ENCODE assay signal across 26 mouse cellular contexts in genomic region chr15:18556457-18556856, GRCm38 (mm10).
DNase-seq lines count a peak whose midpoint lies in the region; ATAC-seq lines count a peak whose summit lies in the region.
"Had no signal": no experiment of that assay in that cellular context is flagged by ENCODE, and none has a peak within 500 bp of the region (broad histone marks: within the 10 kb centered on the region; RNA-seq: fewer than 3 reads in every experiment).

No protein-coding gene starts in this region.

- H3K9ac ChIP-seq in neural tube, embryonic 11.5 days (ENCODE audit: low read length) = no peak overlapping the region
- no peak overlapping the region for H3K9ac ChIP-seq in neural tube, embryonic 13.5 days
- H3K9ac ChIP-seq: embryonic facial prominence, embryonic 12.5 days; embryonic facial prominence, embryonic 15.5 days; forebrain, embryonic 13.5 days; heart, embryonic 13.5 days had no signal

- no peaks in the 10 kb centered on the region for H3K27me3 ChIP-seq in neural tube, embryonic 11.5 days (ENCODE audit: control insufficient read depth, insufficient read depth, low read length)
- no peaks in the 10 kb centered on the region for H3K27me3 ChIP-seq in neural tube, embryonic 13.5 days
- H3K27me3 ChIP-seq: embryonic facial prominence, embryonic 12.5 days; embryonic facial prominence, embryonic 15.5 days; forebrain, embryonic 13.5 days; heart, embryonic 13.5 days had no signal

- no peaks in the 10 kb centered on the region for H3K9me3 ChIP-seq in neural tube, embryonic 11.5 days (ENCODE audit: control insufficient read depth, low read length)
- no peaks in the 10 kb centered on the region for H3K9me3 ChIP-seq in neural tube, embryonic 13.5 days
- H3K9me3 ChIP-seq: embryonic facial prominence, embryonic 12.5 days; embryonic facial prominence, embryonic 15.5 days; forebrain, embryonic 13.5 days; heart, embryonic 10.5 days; heart, embryonic 13.5 days had no signal

- H3K4me1 ChIP-seq in neural tube, embryonic 11.5 days (ENCODE audit: control insufficient read depth, insufficient read depth, low read length) = no peaks in the 10 kb centered on the region
- H3K4me1 ChIP-seq in neural tube, embryonic 13.5 days (replicated peaks) = no peaks in the 10 kb centered on the region
- H3K4me1 ChIP-seq: embryonic facial prominence, embryonic 12.5 days; embryonic facial prominence, embryonic 15.5 days; forebrain, embryonic 13.5 days; heart, embryonic 10.5 days; heart, embryonic 13.5 days had no signal

- no peak for DNase-seq in neural tube, embryonic 11.5 days (ENCODE audit: low spot score)
- DNase-seq in neural tube, embryonic 10.5 days (ENCODE audit: extremely low spot score, low spot score) = no peak
- DNase-seq in forelimb bud, embryonic 11.5 days (ENCODE audit: low read depth, low spot score) = peak; percentile 2
- no peak for DNase-seq in gastrocnemius, postnatal 4 days (ENCODE audit: low spot score in 2 of 2)
- no peak for DNase-seq in gastrocnemius, postnatal 10 days
- DNase-seq: adrenal gland, adult 2 months; adrenal gland, postnatal 25 days; cerebellum, adult 18-20 months; cerebellum, adult 9-11 months; cerebellum, postnatal 25 days; gastrocnemius, adult 2 months; gastrocnemius, postnatal 25 days; heart, adult 2 months; heart, postnatal 14 days; heart, postnatal 4 days had no signal

- no peaks in the 10 kb centered on the region for H3K36me3 ChIP-seq in neural tube, embryonic 11.5 days (ENCODE audit: control insufficient read depth, insufficient read depth, low read length)
- H3K36me3 ChIP-seq in neural tube, embryonic 13.5 days = no peaks in the 10 kb centered on the region
- H3K36me3 ChIP-seq: embryonic facial prominence, embryonic 12.5 days; embryonic facial prominence, embryonic 15.5 days; heart, embryonic 10.5 days; heart, embryonic 13.5 days had no signal

- H3K27ac ChIP-seq in neural tube, embryonic 11.5 days (ENCODE audit: low read depth, low read length) = no peak overlapping the region
- no peak overlapping the region for H3K27ac ChIP-seq in neural tube, embryonic 13.5 days (replicated peaks)
- H3K27ac ChIP-seq: embryonic facial prominence, embryonic 12.5 days; embryonic facial prominence, embryonic 15.5 days; forebrain, embryonic 13.5 days; gastrocnemius, adult 2 months; heart, adult 2 months; heart, embryonic 10.5 days; heart, embryonic 13.5 days had no signal

- no peak overlapping the region for H3K4me3 ChIP-seq in neural tube, embryonic 11.5 days (ENCODE audit: low read depth, low read length)
- H3K4me3 ChIP-seq in neural tube, embryonic 13.5 days = no peak overlapping the region
- H3K4me3 ChIP-seq: embryonic facial prominence, embryonic 12.5 days; embryonic facial prominence, embryonic 15.5 days; forebrain, embryonic 13.5 days; gastrocnemius, adult 2 months; heart, adult 2 months; heart, embryonic 10.5 days; heart, embryonic 13.5 days had no signal

- peak; percentile 60; the same call in 1 of the 2 replicates for ATAC-seq in neural tube, embryonic 11.5 days (ENCODE audit: insufficient read depth, low FRiP score, low TSS enrichment)
- peak; percentile 32; the same call in 1 of the 2 replicates for ATAC-seq in neural tube, embryonic 13.5 days (ENCODE audit: low read depth)
- ATAC-seq: CD4-positive, CD25-positive, alpha-beta regulatory T cell, adult 4 months; forebrain, embryonic 13.5 days; forebrain, embryonic 16.5 days; hindbrain, embryonic 16.5 days; inflammation-experienced regulatory T-cells, adult 6 months; intestine, embryonic 16.5 days had no signal

- 53% methylated on average over 1 of the region's 1 CpGs for WGBS in neural tube, embryonic 11.5 days
- 28% methylated on average over 1 of the region's 1 CpGs for WGBS in neural tube, embryonic 13.5 days

- no peak overlapping the region for H3K4me2 ChIP-seq in neural tube, embryonic 11.5 days (ENCODE audit: low read depth)
- no peak overlapping the region for H3K4me2 ChIP-seq in neural tube, embryonic 13.5 days
- H3K4me2 ChIP-seq: embryonic facial prominence, embryonic 12.5 days; embryonic facial prominence, embryonic 15.5 days; forebrain, embryonic 13.5 days; heart, embryonic 13.5 days had no signal
